Mouse (Mus musculus) splenic B cell, adult 2 months (primary cell): Measurements from ENCODE around the gene Gpr61.

Experiments used
- DNase-seq: peaks from one replicate; pipeline ENCODE4 v3.0.0-alpha.2; 2011; ENCODE audit warnings: low read depth, low spot score
- H3K27me3 ChIP-seq: 2 replicates; pipeline ENCODE4 v1.6.1; 2012; ENCODE audit warnings: mild to moderate bottlenecking, low read length, moderate library complexity, mixed read lengths; ENCODE audit not compliant: control insufficient read depth, poor library complexity, insufficient read depth, severe bottlenecking
- H3K36me3 ChIP-seq: 2 replicates; pipeline ENCODE4 v1.6.1; 2012; ENCODE audit warnings: mild to moderate bottlenecking, low read length, moderate library complexity, mixed read lengths; ENCODE audit not compliant: control insufficient read depth, poor library complexity, insufficient read depth, severe bottlenecking

Gpr61 gene

GRCm38 (mm10) chr3:108154656-108155055 lies at the start of gene Gpr61:
TSS of gene Gpr61 (minus strand) at chr3:108154882.
- Histone ChIP-seq H3K36me3 (no peaks in the 10 kb centered on the region), H3K27me3 (no peaks in the 10 kb centered on the region)
- DNase-seq: no peak

DNA sequence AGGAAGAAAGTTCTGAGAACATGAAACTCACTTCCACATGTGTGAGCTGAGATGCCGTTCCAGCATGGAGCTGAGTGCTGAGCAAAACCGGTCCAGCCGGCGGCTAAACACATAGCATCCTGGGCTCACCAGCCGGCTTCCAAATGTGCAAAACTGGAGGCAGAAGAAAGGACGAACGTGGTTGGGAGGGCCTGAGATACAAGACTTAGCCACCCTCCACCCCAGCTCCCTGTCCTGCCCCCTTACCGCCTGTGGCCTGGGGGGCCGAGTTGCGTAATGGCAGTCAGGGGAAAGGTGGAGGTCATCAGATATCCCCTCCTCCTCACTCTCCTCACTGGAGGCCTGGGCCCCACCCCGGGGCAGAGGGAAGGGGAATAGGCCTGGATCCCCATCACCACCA lies 49.8 kb upstream of the Gpr61 start:
- DNase-seq: no peak
- Histone ChIP-seq H3K27me3 (no peaks in the 10 kb centered on the region), H3K36me3 (peaks cover 2% of the 10 kb centered on the region)

GRCm38 (mm10) chr3:108203621-108204325 lies 49.1 kb upstream of the Gpr61 start:
- DNase-seq: peak; percentile 84
- peaks cover 2% of the 10 kb centered on the region for H3K36me3 ChIP-seq
- H3K27me3 ChIP-seq: no peaks in the 10 kb centered on the region

- Histone ChIP-seq H3K27me3 (no peaks in the 10 kb centered on the region), H3K36me3 (peaks cover 3% of the 10 kb centered on the region)
- no peak for DNase-seq
These were observed 48.5 kb upstream of the Gpr61 start for GRCm38 (mm10) chr3:108203212-108203611.

- H3K27me3 ChIP-seq: no peaks in the 10 kb centered on the region
- H3K36me3 ChIP-seq: peaks cover 4% of the 10 kb centered on the region; the same call in 1 of the 2 replicates
- DNase-seq: no peak
These were observed 47.8 kb upstream of the Gpr61 start for GRCm38 (mm10) chr3:108202506-108202905.

DNA sequence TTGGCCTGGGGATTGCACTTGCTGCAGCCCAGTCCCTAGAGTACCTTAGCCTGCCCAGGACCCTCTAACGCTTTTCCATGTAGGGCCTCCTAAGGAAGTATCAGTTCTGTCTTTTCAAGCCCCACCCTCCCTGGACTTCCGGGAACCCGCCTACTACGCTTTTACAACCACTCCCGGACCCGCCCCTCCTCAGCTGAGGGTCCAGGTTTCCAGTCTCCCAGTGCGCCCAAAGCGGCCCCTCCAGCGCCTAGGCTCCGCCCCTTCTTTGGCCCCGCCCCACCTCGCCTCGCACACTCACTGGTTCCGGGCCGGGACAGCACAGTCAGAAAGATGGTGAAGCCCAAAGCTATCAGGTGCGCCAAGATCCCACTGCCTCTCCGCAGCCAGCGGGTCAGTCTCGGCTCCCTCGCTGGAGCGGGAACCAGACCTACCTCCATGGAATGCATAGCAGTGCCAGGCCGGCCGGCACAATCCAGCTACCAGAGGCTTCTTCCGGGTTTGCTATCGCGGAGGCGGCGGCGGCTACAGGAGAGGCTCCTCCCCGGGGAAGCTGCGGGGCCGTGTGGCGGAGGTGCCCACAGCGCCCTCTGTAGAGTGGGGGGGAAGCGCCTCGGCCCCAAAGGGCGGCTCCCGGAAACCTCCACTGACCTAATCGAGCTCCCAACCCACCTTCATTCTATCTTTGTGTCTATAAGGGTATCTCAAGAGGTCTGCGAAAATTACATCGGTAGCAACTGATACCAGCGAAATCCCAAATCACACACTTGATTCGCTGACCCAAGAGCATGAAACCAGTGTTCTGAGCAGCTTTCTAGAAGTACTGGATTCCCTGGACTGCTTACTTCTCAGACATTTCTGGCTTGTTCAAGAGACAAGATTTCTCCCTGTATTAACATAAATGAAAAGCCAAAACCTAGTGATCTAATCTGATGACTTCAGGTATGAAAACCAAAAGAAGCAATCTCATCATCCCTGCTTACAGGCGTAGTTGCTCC lies 45.9 kb upstream of the Gpr61 start, which contains the start of gene Cyb561d1:
Cyb561d1 (minus strand) TSS at position 884 of the 995 bp plus-strand sequence.
- Histone ChIP-seq H3K27me3 (no peaks in the 10 kb centered on the region), H3K36me3 (peaks cover 4% of the 10 kb centered on the region; the same call in 1 of the 2 replicates)
- peak; percentile 91 for DNase-seq

GRCm38 (mm10) chr3:108199231-108199630 lies 44.5 kb upstream of the Gpr61 start:
- Histone ChIP-seq H3K36me3 (peaks cover 2% of the 10 kb centered on the region; the same call in 1 of the 2 replicates), H3K27me3 (no peaks in the 10 kb centered on the region)
- no peak for DNase-seq

GRCm38 (mm10) chr3:108197066-108197497 lies 42.4 kb upstream of the Gpr61 start:
- DNase-seq: no peak
- Histone ChIP-seq H3K27me3 (no peaks in the 10 kb centered on the region), H3K36me3 (0 out of 2 replicates have a peak, but pooled peaks cover 2% of the 10 kb centered on the region)

DNA sequence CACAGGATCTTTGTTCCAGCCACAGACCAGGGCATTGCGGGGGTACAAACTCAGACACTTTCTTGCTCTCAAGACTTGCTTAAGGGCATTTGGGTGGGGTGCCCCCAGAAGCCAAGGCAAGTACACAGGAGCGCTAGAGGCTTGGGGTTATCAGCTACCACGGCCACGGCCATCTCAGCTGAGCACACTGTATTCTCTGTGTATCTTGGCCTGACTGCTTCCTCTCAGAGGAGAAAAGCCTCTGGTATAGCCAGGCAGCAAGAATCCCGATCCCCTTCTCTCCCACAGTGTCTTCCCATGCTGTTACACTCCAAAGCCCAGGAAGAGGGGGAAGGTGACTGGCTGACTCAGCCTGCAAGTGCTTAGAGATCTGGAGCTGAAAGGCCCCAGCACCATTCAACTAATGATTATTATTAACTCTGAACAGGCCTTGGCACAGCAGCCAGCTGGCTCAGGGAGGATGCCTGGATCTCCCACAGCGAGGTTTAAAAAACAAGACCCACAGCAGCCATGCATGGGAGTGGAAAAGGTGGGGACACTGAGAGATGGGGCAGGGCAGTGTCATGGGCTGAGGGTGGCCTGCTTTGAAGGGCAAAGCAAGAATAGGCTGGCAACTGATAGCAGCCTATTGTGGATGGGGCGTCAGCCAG lies 41.4 kb upstream of the Gpr61 start:
- Histone ChIP-seq H3K27me3 (no peaks in the 10 kb centered on the region), H3K36me3 (0 out of 2 replicates have a peak, but pooled peaks cover 2% of the 10 kb centered on the region)
- no peak for DNase-seq

DNA sequence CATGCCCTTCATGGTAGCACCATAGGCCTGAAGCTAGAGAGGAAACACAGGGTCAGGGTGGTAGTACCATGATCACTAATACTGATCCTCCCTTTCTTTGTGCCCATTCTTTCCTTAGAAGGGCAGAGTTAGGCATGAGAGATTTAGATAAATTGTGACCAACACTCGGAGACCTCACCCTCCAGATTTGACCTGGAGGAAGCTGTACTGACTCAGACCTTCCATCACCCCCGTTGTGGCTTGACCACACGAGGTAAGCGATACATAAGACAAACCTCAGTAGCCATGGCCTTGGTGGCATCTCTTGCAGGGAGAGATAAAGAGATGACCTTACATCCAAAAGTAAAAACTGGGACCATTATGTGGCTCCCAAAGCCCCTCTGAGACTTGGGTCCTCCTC lies 40.6 kb upstream of the Gpr61 start:
- 0 out of 2 replicates have a peak, but pooled peaks cover 2% of the 10 kb centered on the region for H3K36me3 ChIP-seq
- H3K27me3 ChIP-seq: no peaks in the 10 kb centered on the region
- no peak for DNase-seq

DNA sequence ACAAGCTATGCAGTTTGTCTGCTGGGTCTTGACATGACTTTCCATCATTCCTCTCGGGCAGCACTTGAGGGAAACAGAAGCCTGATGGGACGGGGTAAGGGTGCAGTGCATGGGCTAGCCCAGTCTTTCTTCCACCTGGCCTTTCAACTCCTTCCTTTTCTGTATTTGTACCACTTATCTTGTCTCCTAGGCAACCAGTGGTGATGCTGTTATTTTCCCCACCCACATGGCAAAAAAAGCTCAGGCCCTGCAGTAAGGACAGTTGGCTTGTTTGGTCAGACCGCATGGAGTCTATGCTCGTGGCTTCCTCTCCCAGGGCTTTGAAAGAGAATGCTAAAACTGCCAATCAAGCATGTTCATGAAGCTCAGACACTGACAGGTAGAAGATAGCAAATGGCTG lies 39.0 kb upstream of the Gpr61 start:
- 0 out of 2 replicates have a peak, but pooled peaks cover 2% of the 10 kb centered on the region for H3K36me3 ChIP-seq
- H3K27me3 ChIP-seq: no peaks in the 10 kb centered on the region
- DNase-seq: no peak

- DNase-seq: no peak
- H3K36me3 ChIP-seq: no peaks in the 10 kb centered on the region
- H3K27me3 ChIP-seq: no peaks in the 10 kb centered on the region
These were observed 35.2 kb upstream of the Gpr61 start for GRCm38 (mm10) chr3:108189897-108190296.

DNA sequence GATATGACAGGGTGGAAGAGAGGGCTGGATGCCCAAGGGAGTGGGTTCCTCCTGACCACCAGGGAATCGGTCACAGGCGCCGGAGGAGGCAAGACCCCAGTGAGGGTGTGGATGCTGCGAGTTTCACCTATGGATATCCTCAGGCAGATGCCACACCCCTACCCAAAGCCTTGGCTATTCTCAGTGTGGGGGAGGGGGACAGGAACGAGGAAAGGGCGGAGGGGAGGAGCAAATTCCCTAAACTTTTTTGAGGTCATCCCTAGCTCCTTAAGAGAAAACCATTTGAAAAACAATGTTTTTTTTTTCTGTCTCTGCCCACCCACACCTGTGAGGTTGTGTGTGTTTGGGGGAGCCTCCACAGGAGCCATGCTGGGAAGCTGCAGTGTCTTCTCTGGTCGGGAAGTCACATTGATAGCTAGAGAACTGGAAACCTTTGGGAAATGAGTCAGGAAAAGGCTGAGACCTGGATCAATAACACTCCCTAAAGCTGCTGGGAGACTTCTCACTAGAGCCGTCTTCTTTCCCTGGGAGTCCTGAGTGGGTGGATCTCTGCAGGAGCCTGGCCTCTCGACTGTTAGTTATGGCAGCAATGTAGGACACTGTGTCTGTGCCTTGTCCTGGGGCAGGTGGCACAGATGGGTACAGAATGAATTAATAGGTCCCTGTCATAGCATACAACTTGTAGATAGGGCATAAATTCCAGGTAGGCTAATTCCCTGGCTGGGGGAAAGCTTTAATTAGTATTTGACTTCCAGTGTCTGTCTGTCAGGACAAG lies 34.2 kb upstream of the Gpr61 start:
- no peaks in the 10 kb centered on the region for H3K36me3 ChIP-seq
- no peaks in the 10 kb centered on the region for H3K27me3 ChIP-seq
- no peak for DNase-seq
